Mouse (Mus musculus) gastrocnemius, adult 2 months (tissue): ENCODE data around the gene Pgpep1l. TPM values are rescaled to one million over a fixed set of nuclear protein-coding genes. Genes with fewer than 3 reads are reported as not detected.
A peak's percentile ranks its signal among the peaks of the same experiment; 100 is the strongest.

ENCODE experiments used
- DNase-seq: peaks from one replicate; pipeline ENCODE4 v3.0.0; 2022
- H3K27ac ChIP-seq: fragments of 200-600 bp; 2 replicates; pipeline ENCODE4 v1.8.1; 2022; ENCODE audit warnings: mild to moderate bottlenecking
- H3K4me3 ChIP-seq: fragments of 200-600 bp; 2 replicates; pipeline ENCODE4 v1.8.1; 2022; ENCODE audit warnings: mild to moderate bottlenecking, moderate library complexity
- CTCF ChIP-seq: fragments of 200-600 bp; IDR thresholded peaks from 2 replicates; pipeline ENCODE4 v1.8.1; 2022; ENCODE audit warnings: antibody characterized with exemption, mild to moderate bottlenecking, moderate library complexity
- intact Hi-C: fragments of 180-260 bp; cut with DNase I; formaldehyde crosslinking; loops from one replicate; pipeline ENCODE4 v1.15.1; 2025
- long read RNA-seq, 2 experiments: library from polyadenylated mRNA; stranded (forward); transcript quantifications; one replicate each; pipeline ENCODE4 v2.0.0; 2021
- total RNA-seq, 2 experiments: library from RNA; stranded (reverse); gene quantifications; 2 replicates each; pipeline ENCODE4 v1.2.3; 2021

The Pgpep1l gene
- 1 to 10 TPM; 1.9 to 3.9 TPM for total RNA-seq
- long read RNA-seq, experiment 1, result 0 reads
- long read RNA-seq, experiment 2, partial matches to known transcripts, result 0 of 1 reads
- long read RNA-seq, experiment 2, other reads (novel, unspliced or antisense), result 1 of 1 reads

GRCm38 (mm10) chr7:68264028-68264453 is at the start of gene Pgpep1l:
TSS of gene Pgpep1l (minus strand) at chr7:68264233.
- Histone ChIP-seq H3K4me3 (peak within 1 kb of the TSS; percentile 77), H3K27ac (peak within 1 kb of the TSS; percentile 77)
- no peak for TF ChIP-seq CTCF
- intact Hi-C loops, result loop anchor here (5.0 kb wide), 1 partner anchor 38 kb away; no protein-coding TSS in a partner anchor
- peak; percentile 71 for DNase-seq

DNA sequence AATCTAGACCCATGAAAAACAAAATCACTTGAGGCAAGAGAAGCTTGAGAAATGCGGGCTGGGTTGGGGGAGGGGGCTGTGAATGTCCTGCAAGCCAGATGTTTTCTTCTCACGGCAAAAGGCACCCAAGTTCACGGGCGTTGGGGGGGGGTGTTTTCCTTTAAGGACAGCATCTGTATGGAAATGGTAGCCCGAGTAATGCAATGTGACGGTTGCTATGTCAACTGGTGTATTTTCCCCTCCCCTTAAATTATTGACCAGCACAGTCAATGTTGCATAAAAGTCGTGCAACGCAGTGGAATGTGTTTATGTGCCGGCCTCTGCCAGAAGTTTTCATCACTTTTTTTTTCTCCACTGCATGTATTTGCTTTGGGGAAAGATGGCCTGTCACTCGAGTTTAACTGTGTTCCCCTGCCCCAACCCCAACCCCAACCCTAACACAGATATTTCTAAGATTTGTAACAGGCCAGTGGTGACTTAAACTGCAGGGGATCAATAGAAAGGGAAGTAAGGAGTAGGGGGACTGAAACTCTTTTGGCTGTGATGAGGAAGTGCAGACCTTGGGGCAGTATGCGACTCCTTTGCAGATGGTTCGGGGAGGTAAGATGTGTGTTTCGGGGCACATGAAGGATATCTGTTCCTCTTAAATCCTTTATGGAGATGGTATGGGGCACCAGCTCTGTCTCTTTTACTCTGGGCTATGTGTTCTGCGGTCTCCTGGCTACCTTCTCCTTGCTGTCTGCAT is 49.2 kb upstream of the Pgpep1l start:
- no peak for TF ChIP-seq CTCF
- no peak overlapping the region for H3K27ac ChIP-seq
- no peak overlapping the region for H3K4me3 ChIP-seq
- no peak for DNase-seq
- intact Hi-C loops, result no loop called here

DNA sequence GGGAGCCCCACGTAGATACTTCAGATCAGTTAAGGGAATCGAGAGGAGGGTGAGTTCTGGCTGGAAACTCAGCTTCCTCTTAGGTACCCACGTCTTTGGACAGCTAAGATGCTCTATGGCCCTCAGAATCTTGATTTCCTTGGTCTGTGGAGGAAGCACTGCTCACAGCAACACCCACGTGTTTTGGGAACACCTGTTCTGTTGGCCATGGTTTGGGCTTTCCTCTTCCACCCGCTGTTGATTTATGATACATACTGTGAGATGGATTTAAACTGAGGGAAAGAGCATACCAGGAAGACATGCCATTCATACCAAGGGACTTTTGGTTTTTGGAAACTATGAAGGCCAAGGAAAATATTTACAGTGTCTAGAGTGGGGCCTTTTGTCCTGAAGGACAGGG is 48.4 kb upstream of the Pgpep1l start:
- TF ChIP-seq CTCF, result no peak
- DNase-seq, result no peak
- Histone ChIP-seq H3K4me3 (no peak overlapping the region), H3K27ac (no peak overlapping the region)
- intact Hi-C loops, result no loop called here

- no peak overlapping the region for H3K4me3 ChIP-seq
- peak; percentile 51 for DNase-seq
- intact Hi-C loops, result no loop called here
- TF ChIP-seq CTCF, result no peak
- H3K27ac ChIP-seq, result no peak overlapping the region
Observed at GRCm38 (mm10) chr7:68311469-68311868, 47.4 kb upstream of the Pgpep1l start.

GRCm38 (mm10) chr7:68306756-68307155 is 42.7 kb upstream of the Pgpep1l start:
- intact Hi-C loops, result no loop called here
- H3K4me3 ChIP-seq, result no peak overlapping the region
- no peak for TF ChIP-seq CTCF
- H3K27ac ChIP-seq, result no peak overlapping the region
- DNase-seq, result no peak

DNA sequence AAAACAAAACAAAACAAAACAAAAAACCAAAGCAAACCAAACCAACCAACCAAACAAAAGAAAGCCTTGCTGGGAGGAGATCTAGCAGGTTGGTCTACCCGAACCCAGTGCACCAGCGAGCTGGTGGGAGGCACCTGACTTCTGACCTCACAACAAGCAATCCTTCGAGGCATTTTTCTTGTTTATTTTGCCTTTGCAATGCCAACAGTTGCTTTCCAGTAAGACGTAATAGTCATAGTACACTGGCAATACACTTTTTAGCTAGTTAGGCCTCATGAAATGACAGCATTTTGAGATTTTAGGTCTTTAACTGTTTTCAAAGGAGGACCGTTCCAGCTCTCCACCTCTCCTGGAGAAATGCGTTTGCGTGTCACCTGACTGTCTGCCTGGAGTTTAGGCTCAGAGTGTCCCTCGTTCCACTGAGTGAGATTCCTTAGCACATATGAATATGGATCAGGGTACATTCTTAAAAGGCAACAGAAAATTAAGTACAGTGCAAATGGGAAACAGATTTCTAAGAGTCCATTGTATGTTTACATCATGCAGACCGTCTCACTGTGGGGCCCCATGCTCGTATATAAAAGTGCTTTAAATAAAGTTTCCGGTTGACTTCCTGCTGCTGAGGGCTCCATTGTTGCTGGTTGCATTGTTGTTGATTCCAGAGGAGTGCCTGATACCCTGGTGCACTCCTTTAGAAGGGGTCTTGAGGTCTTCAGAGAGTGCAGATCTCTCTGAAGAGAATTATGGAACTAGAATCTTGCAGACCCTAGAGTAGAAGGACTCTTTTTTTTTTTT is 41.9 kb upstream of the Pgpep1l start:
- TF ChIP-seq CTCF, result no peak

GRCm38 (mm10) chr7:68303685-68304084 is 39.7 kb upstream of the Pgpep1l start:
- no peak overlapping the region for H3K27ac ChIP-seq
- H3K4me3 ChIP-seq, result no peak overlapping the region
- intact Hi-C loops, result loop anchor here (2.0 to 5.0 kb wide), 5 partner anchors 41 to 515 kb away; partner anchors contain the start of genes Igf1r and Pgpep1l
- DNase-seq, result no peak
- no peak for TF ChIP-seq CTCF

More for the DNA sequence above, 41.9 kb upstream of the Pgpep1l start:
- intact Hi-C loops, result no loop called here
- Histone ChIP-seq H3K4me3 (no peak overlapping the region), H3K27ac (no peak overlapping the region)
- no peak for DNase-seq

- intact Hi-C loops, result loop anchor here (1.0 to 5.0 kb wide), 6 partner anchors 41 to 514 kb away; partner anchors contain the start of genes Igf1r and Pgpep1l
- Histone ChIP-seq H3K4me3 (peak overlapping the region; percentile 73), H3K27ac (peak overlapping the region; percentile 62)
- no peak; the same call in 1 of the 2 replicates for TF ChIP-seq CTCF
- peak; percentile 73 for DNase-seq
Observed at GRCm38 (mm10) chr7:68302586-68303433, 38.8 kb upstream of the Pgpep1l start.

DNA sequence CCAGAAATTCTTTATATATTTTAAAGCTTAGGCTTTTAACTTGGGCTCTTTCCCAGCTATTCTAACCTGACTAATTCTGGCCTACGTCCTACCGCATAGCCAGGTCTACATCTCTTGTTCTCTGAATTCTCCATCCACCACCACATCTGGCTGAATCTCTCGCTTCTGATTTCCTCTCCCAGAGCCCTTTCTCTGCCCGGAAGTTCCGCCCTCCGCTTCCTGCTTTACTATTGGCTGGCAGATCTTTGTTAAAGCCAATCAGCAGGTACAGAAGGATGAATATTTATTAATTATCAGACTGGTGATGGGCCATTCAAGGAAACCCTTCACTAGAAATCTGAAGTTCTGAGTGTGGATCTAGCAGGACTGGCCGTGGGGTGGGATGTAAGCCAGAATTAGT is 37.1 kb upstream of the Pgpep1l start:
- H3K27ac ChIP-seq, result no peak overlapping the region
- intact Hi-C loops, result loop anchor here (5.0 kb wide), 4 partner anchors 39 to 499 kb away; partner anchors contain the start of genes Igf1r and Pgpep1l
- TF ChIP-seq CTCF, result no peak
- no peak overlapping the region for H3K4me3 ChIP-seq
- DNase-seq, result no peak

GRCm38 (mm10) chr7:68298381-68299076 is 34.5 kb upstream of the Pgpep1l start:
- Histone ChIP-seq H3K4me3 (no peak overlapping the region), H3K27ac (no peak overlapping the region)
- intact Hi-C loops, result no loop called here
- no peak for DNase-seq
- no peak for TF ChIP-seq CTCF

DNA sequence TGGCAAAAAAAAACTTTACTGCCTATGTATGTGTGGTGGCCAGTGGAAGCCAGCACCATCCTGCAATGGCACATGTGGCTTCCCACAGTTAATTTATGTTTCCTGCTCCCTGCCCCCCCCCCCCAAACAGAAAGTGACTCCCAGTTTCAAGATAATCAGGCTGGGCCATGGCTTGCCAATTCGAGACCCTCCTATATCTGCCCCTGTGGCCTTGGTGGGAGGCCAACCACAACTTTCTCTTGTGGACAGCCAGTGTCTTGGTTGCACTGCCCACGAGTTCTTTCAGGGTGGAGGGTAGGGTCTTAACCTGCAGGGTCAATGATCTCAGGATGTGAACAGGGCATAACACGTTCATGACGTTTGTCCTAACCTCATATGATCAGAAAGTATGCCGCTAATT is 32.5 kb upstream of the Pgpep1l start:
- TF ChIP-seq CTCF, result no peak
- no peak for DNase-seq
- no peak overlapping the region for H3K4me3 ChIP-seq
- intact Hi-C loops, result no loop called here
- H3K27ac ChIP-seq, result no peak overlapping the region
